Mouse (Mus musculus): ENCODE results near the gene Npas3.

DNA sequence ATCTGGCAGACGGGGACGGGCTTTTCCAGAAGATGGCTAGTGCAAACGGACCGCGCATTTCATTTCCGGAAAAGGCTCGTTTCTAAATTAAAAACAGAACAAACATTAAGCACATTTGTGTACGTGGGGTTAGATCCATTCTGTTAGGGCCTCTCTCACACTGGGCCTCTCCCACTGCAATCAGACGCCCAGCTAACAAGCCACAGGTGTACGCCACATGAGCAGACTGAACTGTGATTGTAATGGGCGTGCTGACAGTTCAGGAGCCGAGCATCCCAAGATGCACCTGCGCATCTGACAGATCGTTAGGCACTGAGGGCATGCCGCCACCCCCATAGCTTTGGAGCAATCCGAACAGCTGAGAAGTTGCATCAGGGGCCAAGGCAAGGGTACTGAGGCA, 816.5 kb downstream of the Npas3 start:
- no peak for TF ChIP-seq CTCF (IDR thresholded peaks at IDR 0.05; ENCODE audit: low read depth, low read length)
- no peak for TF ChIP-seq POLR2A (IDR thresholded peaks at IDR 0.05; ENCODE audit: insufficient read depth, low read length)
- no peak for TF ChIP-seq EP300 (IDR thresholded peaks at IDR 0.05; ENCODE audit: insufficient read depth, low read depth, low read length)

All from ES-Bruce4 (cell line).